8 mouse cellular contexts compared by ENCODE assay signal in genomic region chr11:51637971-51638414, GRCm38 (mm10). TPM values are rescaled to one million over a fixed set of nuclear protein-coding genes. Genes with fewer than 3 reads are reported as not detected.
A peak's percentile ranks its signal among the peaks of the same experiment; 100 is the strongest.
DNase-seq lines count a peak whose midpoint lies in the region; ATAC-seq and TF ChIP-seq lines count a peak whose summit lies in the region.

No protein-coding gene starts in this region.

- peak overlapping the region; percentile 34 for H3K4me2 ChIP-seq in forebrain, embryonic 13.5 days
- H3K4me2 ChIP-seq in intestine, embryonic 14.5 days (ENCODE audit: low read length): peak overlapping the region; percentile 40
- peak overlapping the region; percentile 44 for H3K4me2 ChIP-seq in lung, embryonic 16.5 days (ENCODE audit: low read depth, low read length)

- 2% methylated on average over 17 of the region's 17 CpGs for WGBS in forebrain, embryonic 13.5 days
- 5% methylated on average over 17 of the region's 17 CpGs for WGBS in intestine, embryonic 14.5 days
- 6% methylated on average over 17 of the region's 17 CpGs for WGBS in lung, embryonic 16.5 days
- WGBS in spleen, adult 2 months: under 1% methylated on average over 17 of the region's 17 CpGs

- peaks cover 16% of the 10 kb centered on the region for H3K36me3 ChIP-seq in G1E (replicated peaks)
- H3K36me3 ChIP-seq in forebrain, embryonic 13.5 days (ENCODE audit: poor library complexity, severe bottlenecking): no peaks in the 10 kb centered on the region
- 0 out of 2 replicates have a peak, but pooled peaks cover 5% of the 10 kb centered on the region for H3K36me3 ChIP-seq in intestine, embryonic 14.5 days (ENCODE audit: control insufficient read depth, insufficient read depth, low read length)
- H3K36me3 ChIP-seq in lung, embryonic 16.5 days (ENCODE audit: control insufficient read depth, insufficient read depth, low read length): no peaks in the 10 kb centered on the region; the same call in 1 of the 2 replicates
- peaks cover 1% of the 10 kb centered on the region for H3K36me3 ChIP-seq in spleen, adult 2 months (ENCODE audit: control insufficient read depth, insufficient read depth, low read length)

- H3K9me3 ChIP-seq in G1E (replicated peaks): no peaks in the 10 kb centered on the region
- no peaks in the 10 kb centered on the region for H3K9me3 ChIP-seq in forebrain, embryonic 13.5 days (replicated peaks)
- H3K9me3 ChIP-seq in intestine, embryonic 14.5 days (ENCODE audit: control insufficient read depth, low read length): no peaks in the 10 kb centered on the region
- H3K9me3 ChIP-seq in lung, embryonic 16.5 days (ENCODE audit: control insufficient read depth, low read length): no peaks in the 10 kb centered on the region

- H3K9ac ChIP-seq in forebrain, embryonic 13.5 days: 0 out of 2 replicates have a peak overlapping the region, but pooled peaks have one; percentile 10
- H3K9ac ChIP-seq in intestine, embryonic 14.5 days (ENCODE audit: low read length): peak overlapping the region; percentile 16; the same call in 1 of the 2 replicates
- H3K9ac ChIP-seq in lung, embryonic 16.5 days (ENCODE audit: low read length): peak overlapping the region; percentile 45

- TF ChIP-seq CTCF in G1E (IDR thresholded peaks at IDR 0.05; ENCODE audit: low read depth, low read length): no peak
- TF ChIP-seq CTCF in spleen, adult 2 months (IDR thresholded peaks at IDR 0.05; ENCODE audit: extremely low read depth, insufficient read depth, insufficient read length, insufficient replicate concordance): no peak

- no peak overlapping the region for H3K27ac ChIP-seq in forebrain, embryonic 13.5 days
- peak overlapping the region; percentile 29; the same call in 1 of the 2 replicates for H3K27ac ChIP-seq in intestine, embryonic 14.5 days (ENCODE audit: low read depth)
- H3K27ac ChIP-seq in lung, embryonic 16.5 days (ENCODE audit: low read length): peak overlapping the region; percentile 60
- peak overlapping the region; percentile 85 for H3K27ac ChIP-seq in spleen, adult 2 months (ENCODE audit: insufficient read depth, low read length)

- H3K27me3 ChIP-seq in G1E (ENCODE audit: insufficient read depth, low read length): peaks cover 25% of the 10 kb centered on the region
- H3K27me3 ChIP-seq in forebrain, embryonic 13.5 days: 0 out of 2 replicates have a peak, but pooled peaks cover 4% of the 10 kb centered on the region
- no peaks in the 10 kb centered on the region for H3K27me3 ChIP-seq in intestine, embryonic 14.5 days (replicated peaks; ENCODE audit: control insufficient read depth, insufficient read depth, low read length)
- H3K27me3 ChIP-seq in lung, embryonic 16.5 days (ENCODE audit: control insufficient read depth, insufficient read depth, low read depth, low read length): no peaks in the 10 kb centered on the region
- no peaks in the 10 kb centered on the region for H3K27me3 ChIP-seq in spleen, adult 2 months (ENCODE audit: control insufficient read depth, insufficient read depth, low read length)

- ATAC-seq in G1E (ENCODE audit: extremely low read depth, insufficient number of reproducible peaks, low FRiP score, poor library complexity, severe bottlenecking): peak; percentile 55
- no peak for ATAC-seq in forebrain, embryonic 13.5 days
- no peak for ATAC-seq in intestine, embryonic 14.5 days (replicated peaks; ENCODE audit: low FRiP score, low TSS enrichment, low read depth)
- peak; percentile 26; the same call in 1 of the 2 replicates for ATAC-seq in lung, embryonic 16.5 days (ENCODE audit: low read depth)

- peaks cover 41% of the 10 kb centered on the region for H3K4me1 ChIP-seq in G1E (ENCODE audit: insufficient read depth, low read depth, low read length)
- H3K4me1 ChIP-seq in forebrain, embryonic 13.5 days: peaks cover 22% of the 10 kb centered on the region
- H3K4me1 ChIP-seq in intestine, embryonic 14.5 days (replicated peaks; ENCODE audit: control insufficient read depth, insufficient read depth, low read length): peaks cover 13% of the 10 kb centered on the region
- H3K4me1 ChIP-seq in lung, embryonic 16.5 days (replicated peaks; ENCODE audit: control insufficient read depth, insufficient read depth, low read length): peaks cover 28% of the 10 kb centered on the region
- peaks cover 8% of the 10 kb centered on the region; the same call in 1 of the 2 replicates for H3K4me1 ChIP-seq in spleen, adult 2 months (ENCODE audit: control insufficient read depth, insufficient read depth, insufficient read length)

- peak overlapping the region; percentile 66; the same call in 1 of the 2 replicates for H3K4me3 ChIP-seq in G1E (ENCODE audit: low read depth, low read length)
- no peak overlapping the region for H3K4me3 ChIP-seq in forebrain, embryonic 13.5 days
- H3K4me3 ChIP-seq in intestine, embryonic 14.5 days (ENCODE audit: low read depth, low read length): 0 out of 2 replicates have a peak overlapping the region, but pooled peaks have one; percentile 6
- no peak overlapping the region for H3K4me3 ChIP-seq in lung, embryonic 16.5 days (ENCODE audit: low read length)
- H3K4me3 ChIP-seq in spleen, adult 2 months (ENCODE audit: extremely low read depth, insufficient read depth, insufficient read length): peak overlapping the region; percentile 41; the same call in 1 of the 2 replicates

- DNase-seq in CD4-positive helper T cell, adult 2 months (ENCODE audit: low read depth, low spot score): peak; percentile 69
- peak; percentile 83 for DNase-seq in G1E (ENCODE audit: low spot score)
- DNase-seq in intestine, embryonic 14.5 days (ENCODE audit: low spot score): peak; percentile 68
- peak; percentile 64 to 69 for DNase-seq in spleen, adult 2 months (ENCODE audit: low read depth in 1 of 2, low spot score in 2 of 2)
- DNase-seq in adrenal gland, adult 8-10 months: no peak
- no peak for DNase-seq in frontal cortex, postnatal 36 days (ENCODE audit: low spot score in 2 of 2)

- no peak for TF ChIP-seq POLR2A in spleen, adult 2 months (IDR thresholded peaks at IDR 0.05; ENCODE audit: low read depth, low read length)

RNA-seq across cellular contexts. Expression of gene Rmnd5b, which starts 2.3 kb away (rescaled TPM):
- total RNA-seq in G1E (2014; fragmentation: Nextera tagmentation) (27.6 and 35.8 TPM in 2 replicates), G1E (2017) (26.8 and 28.0 TPM in 2 replicates)
- polyA plus RNA-seq in G1E (2012): 15.7 and 18.4 TPM in 2 replicates
- polyA plus RNA-seq in forebrain, embryonic 13.5 days (2015; fragmentation: Nextera tagmentation; extraction: Ambion mirVana): 53.8 and 61.2 TPM in 2 replicates
- polyA plus RNA-seq in intestine, embryonic 14.5 days (2014; fragmentation: Nextera tagmentation; extraction: Ambion mirVana): 42.7 and 44.0 TPM in 2 replicates
- 41.1 and 41.8 TPM in 2 replicates for polyA plus RNA-seq in lung, embryonic 16.5 days (2015; fragmentation: Nextera tagmentation; extraction: Ambion mirVana)
- polyA plus RNA-seq in spleen, adult 2 months (2012; rRNA removed): 71.2 and 87.4 TPM in 2 replicates
- total RNA-seq in adrenal gland, adult 8-10 months (2022): 10 to 100 TPM; 42.4 to 60.2 (median 51.6) TPM

RNA-seq across cellular contexts. Expression of gene N4bp3, which starts 12.6 kb away (rescaled TPM):
- not detected in 2 replicates for total RNA-seq in G1E (2014; fragmentation: Nextera tagmentation)
- total RNA-seq in G1E (2017): 0.05 and 0.35 TPM in 2 replicates
- polyA plus RNA-seq in G1E (2012): 0.08 and 0.13 TPM in 2 replicates
- 7.7 and 8.4 TPM in 2 replicates for polyA plus RNA-seq in forebrain, embryonic 13.5 days (2015; fragmentation: Nextera tagmentation; extraction: Ambion mirVana)
- 15.3 and 17.3 TPM in 2 replicates for polyA plus RNA-seq in intestine, embryonic 14.5 days (2014; fragmentation: Nextera tagmentation; extraction: Ambion mirVana)
- polyA plus RNA-seq in lung, embryonic 16.5 days (2015; fragmentation: Nextera tagmentation; extraction: Ambion mirVana): 43.4 and 43.5 TPM in 2 replicates
- polyA plus RNA-seq in spleen, adult 2 months (2012; rRNA removed): 11.3 and 14.7 TPM in 2 replicates
- 10 to 100 TPM in 1 of 4 experiments, 1 to 10 TPM in 3; 8.2 to 10.6 (median 8.5) TPM for total RNA-seq in adrenal gland, adult 8-10 months (2022)

RNA-seq across cellular contexts. Expression of gene D930048N14Rik, which starts 12.8 kb away (rescaled TPM):
- total RNA-seq in G1E (2014; fragmentation: Nextera tagmentation) (not detected in 2 replicates), G1E (2017) (0.05 and 0.06 TPM in 2 replicates)
- polyA plus RNA-seq in G1E (2012): not detected in 2 replicates
- polyA plus RNA-seq in forebrain, embryonic 13.5 days (2015; fragmentation: Nextera tagmentation; extraction: Ambion mirVana): 0.44 and 0.54 TPM in 2 replicates
- polyA plus RNA-seq in intestine, embryonic 14.5 days (2014; fragmentation: Nextera tagmentation; extraction: Ambion mirVana): 3.9 and 4.8 TPM in 2 replicates
- polyA plus RNA-seq in lung, embryonic 16.5 days (2015; fragmentation: Nextera tagmentation; extraction: Ambion mirVana): 4.0 and 4.5 TPM in 2 replicates
- 3.4 and 5.0 TPM in 2 replicates for polyA plus RNA-seq in spleen, adult 2 months (2012; rRNA removed)
- 1 to 10 TPM; 1.6 to 5.4 (median 2.8) TPM for total RNA-seq in adrenal gland, adult 8-10 months (2022)

RNA-seq across cellular contexts. Expression of gene Nhp2, which starts 18.5 kb away (rescaled TPM):
- total RNA-seq in G1E (2014; fragmentation: Nextera tagmentation): 73.2 and 91.1 TPM in 2 replicates
- 136 and 139 TPM in 2 replicates for total RNA-seq in G1E (2017)
- 202 and 235 TPM in 2 replicates for polyA plus RNA-seq in G1E (2012)
- polyA plus RNA-seq in forebrain, embryonic 13.5 days (2015; fragmentation: Nextera tagmentation; extraction: Ambion mirVana): 123 and 141 TPM in 2 replicates
- 221 and 226 TPM in 2 replicates for polyA plus RNA-seq in intestine, embryonic 14.5 days (2014; fragmentation: Nextera tagmentation; extraction: Ambion mirVana)
- polyA plus RNA-seq in lung, embryonic 16.5 days (2015; fragmentation: Nextera tagmentation; extraction: Ambion mirVana): 111 and 116 TPM in 2 replicates
- polyA plus RNA-seq in spleen, adult 2 months (2012; rRNA removed): 34.3 and 41.2 TPM in 2 replicates
- total RNA-seq in adrenal gland, adult 8-10 months (2022): 10 to 100 TPM; 52.2 to 75.1 (median 56.2) TPM

RNA-seq across cellular contexts. Expression of gene Hnrnpab, which starts 31.3 kb away (rescaled TPM):
- 504 and 536 TPM in 2 replicates for total RNA-seq in G1E (2014; fragmentation: Nextera tagmentation)
- 669 and 683 TPM in 2 replicates for total RNA-seq in G1E (2017)
- 1,141 and 1,394 TPM in 2 replicates for polyA plus RNA-seq in G1E (2012)
- 585 and 646 TPM in 2 replicates for polyA plus RNA-seq in forebrain, embryonic 13.5 days (2015; fragmentation: Nextera tagmentation; extraction: Ambion mirVana)
- polyA plus RNA-seq in intestine, embryonic 14.5 days (2014; fragmentation: Nextera tagmentation; extraction: Ambion mirVana): 494 and 527 TPM in 2 replicates
- 317 and 349 TPM in 2 replicates for polyA plus RNA-seq in lung, embryonic 16.5 days (2015; fragmentation: Nextera tagmentation; extraction: Ambion mirVana)
- 146 and 314 TPM in 2 replicates for polyA plus RNA-seq in spleen, adult 2 months (2012; rRNA removed)
- 100 to 1,000 TPM; 219 to 321 (median 266) TPM for total RNA-seq in adrenal gland, adult 8-10 months (2022)

Comparison
In these comparisons a context has a peak if more than half of its experiments do, and no peak if none do; other contexts are left out.
1. DNase-seq: peak in CD4-positive helper T cell, adult 2 months (single experiment), G1E (single experiment), intestine, embryonic 14.5 days (single experiment) and spleen, adult 2 months (2 of 2); none in adrenal gland, adult 8-10 months (single experiment) and frontal cortex, postnatal 36 days (0 of 2).
2. ATAC-seq: peak in G1E (single experiment) and lung, embryonic 16.5 days (single experiment); none in forebrain, embryonic 13.5 days (single experiment) and intestine, embryonic 14.5 days (single experiment).
3. H3K4me3 ChIP-seq: peak in G1E (single experiment), intestine, embryonic 14.5 days (single experiment) and spleen, adult 2 months (single experiment); none in forebrain, embryonic 13.5 days (single experiment) and lung, embryonic 16.5 days (single experiment).
4. Peak in every context shown above with its lines, with median percentiles within 50 percentile points of each other: H3K4me2 ChIP-seq and H3K9ac ChIP-seq.